Mouse (Mus musculus) cerebellum, postnatal 25 days (tissue): ENCODE measurements around the gene Dhodh.
A peak's percentile ranks its signal among the peaks of the same experiment; 100 is the strongest.

Experiments used
- DNase-seq, 2 experiments: peaks; one replicate each; pipeline ENCODE4 v3.0.0; 2021; ENCODE audit warnings: mixed read lengths in 2 of 2

The Dhodh gene

DNA sequence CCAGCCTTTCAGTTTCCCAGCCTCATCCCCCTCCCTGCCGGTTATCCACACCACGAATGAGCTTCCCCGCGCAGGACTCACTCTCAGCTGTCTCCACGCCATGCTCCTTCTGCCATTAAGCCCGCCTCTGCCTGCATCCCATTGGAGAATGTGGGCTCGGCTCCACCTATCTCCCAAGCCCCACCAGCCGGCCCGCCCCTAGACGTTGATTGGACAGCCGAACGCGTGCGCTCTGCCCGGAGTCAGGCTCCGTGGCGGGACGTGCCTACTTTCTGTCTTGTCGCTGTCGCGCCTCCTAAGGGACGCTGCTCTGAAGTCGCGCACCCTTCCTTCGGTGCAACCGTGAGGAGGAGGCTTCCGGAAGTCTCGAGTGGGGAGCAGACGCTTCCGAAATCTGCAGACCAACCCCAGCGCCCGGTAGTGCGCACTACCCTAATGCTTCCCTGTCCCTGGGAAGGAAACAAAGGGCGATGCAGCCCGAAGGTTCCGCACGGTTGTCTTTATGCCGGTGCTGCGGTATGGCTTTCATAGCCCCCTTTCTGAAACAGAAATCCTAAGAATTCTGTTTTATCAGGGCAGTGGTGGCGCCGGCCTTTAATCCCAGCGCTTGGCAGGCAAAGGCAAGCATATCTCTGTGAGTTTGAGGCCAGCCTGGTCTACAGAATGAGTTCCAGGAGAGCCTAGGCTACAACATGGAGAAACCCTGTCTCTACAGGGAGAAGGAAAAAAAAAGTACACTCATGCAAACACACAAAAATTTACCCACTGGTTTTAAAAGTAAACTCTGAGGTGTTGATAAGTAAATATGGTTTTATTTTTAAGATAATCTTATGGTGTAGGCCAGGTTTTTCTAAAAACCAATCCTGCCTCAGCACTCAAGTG, at the start of gene Dhodh:
Dhodh (minus strand) TSS at position 403 of the 882 bp plus-strand sequence.
- peak; percentile 97 to 98 for DNase-seq

GRCm38 (mm10) chr8:109656860-109657259, 48.4 kb upstream of the Dhodh start:
- no peak for DNase-seq

DNA sequence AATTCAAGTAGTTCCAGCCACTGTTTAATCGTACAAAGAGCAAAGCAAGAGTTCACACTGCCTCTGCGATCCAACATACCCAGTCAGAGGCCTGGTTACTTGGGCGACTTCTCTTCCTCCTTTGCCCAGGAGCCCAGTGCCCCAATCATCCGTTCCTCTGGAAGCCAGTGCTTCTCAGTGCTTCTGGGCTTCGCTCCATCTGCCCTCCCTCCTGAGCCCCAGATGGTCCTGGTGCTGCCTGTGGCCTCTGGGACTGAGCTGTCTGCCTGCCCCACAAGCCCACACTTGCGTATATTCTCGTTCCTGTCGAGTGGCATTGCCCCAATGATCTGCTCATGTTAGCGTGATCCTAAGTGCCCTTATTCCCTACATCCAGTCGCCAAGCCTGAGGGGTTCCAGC, 42.3 kb upstream of the Dhodh start:
- DNase-seq: peak; percentile 26 to 51

DNA sequence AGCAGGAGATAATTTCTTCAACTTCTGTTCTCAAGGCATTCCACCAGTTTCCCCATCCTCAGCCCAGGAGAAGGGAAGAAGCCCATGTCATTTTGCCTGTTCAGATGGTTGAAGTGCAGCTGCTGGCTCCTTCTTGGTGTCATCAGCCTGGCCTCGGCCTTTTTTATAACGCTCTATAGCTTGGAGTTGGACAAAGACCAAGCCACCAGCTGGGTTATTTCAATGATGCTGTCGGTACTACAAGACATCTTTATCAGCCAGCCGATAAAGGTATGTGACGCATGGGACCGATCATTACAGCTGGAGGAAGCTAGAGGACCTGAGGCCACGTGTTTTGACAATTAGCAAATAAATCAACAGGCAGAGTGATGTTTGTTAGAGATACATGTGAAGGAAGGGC, 40.0 kb upstream of the Dhodh start:
- DNase-seq: no peak

GRCm38 (mm10) chr8:109647331-109647730, 38.9 kb upstream of the Dhodh start:
- DNase-seq: no peak

GRCm38 (mm10) chr8:109641236-109641635, 32.8 kb upstream of the Dhodh start:
- DNase-seq: no peak

DNA sequence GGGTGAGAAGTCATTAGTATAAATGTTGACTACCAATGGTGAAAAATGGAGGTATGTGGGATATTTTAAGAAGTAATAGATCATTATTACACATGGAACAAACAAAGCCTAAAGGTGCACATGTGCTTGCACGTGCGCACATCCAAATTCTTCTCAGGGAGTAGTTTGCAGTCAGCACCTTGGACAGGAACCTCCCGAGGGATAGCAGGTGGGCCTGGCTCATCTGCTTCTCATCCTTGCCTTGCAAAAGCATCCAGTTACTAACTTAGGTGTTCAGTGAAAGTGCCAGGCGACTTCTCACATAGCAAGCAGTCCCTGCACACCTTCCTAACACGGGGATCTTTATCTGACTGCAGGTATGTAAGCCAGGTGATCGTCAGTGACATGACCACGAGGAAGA, 31.9 kb upstream of the Dhodh start:
- DNase-seq: no peak

- DNase-seq: no peak
Observed at GRCm38 (mm10) chr8:109638851-109639250, 30.4 kb upstream of the Dhodh start.

GRCm38 (mm10) chr8:109635146-109635545, 26.7 kb upstream of the Dhodh start:
- DNase-seq: no peak

DNA sequence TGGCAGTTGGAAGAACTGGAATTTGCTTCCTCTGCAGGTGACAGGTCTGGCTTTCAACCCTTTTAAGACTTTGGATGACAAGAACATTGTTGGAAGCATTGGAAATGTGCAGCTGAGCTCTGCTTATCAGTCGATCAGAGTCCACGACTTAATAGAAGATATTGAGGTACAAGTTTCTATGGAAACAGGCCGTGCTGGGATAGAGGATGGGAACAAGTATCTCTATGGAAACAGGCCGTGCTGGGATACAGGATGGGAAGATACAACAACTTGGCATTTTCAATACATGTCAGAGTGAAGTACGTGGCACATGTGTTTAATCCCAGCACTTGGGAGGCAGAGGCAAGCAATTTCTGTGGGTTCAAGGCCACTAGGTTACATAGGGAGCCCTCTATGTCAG, 24.0 kb upstream of the Dhodh start:
- DNase-seq: no peak

- no peak for DNase-seq
Observed at GRCm38 (mm10) chr8:109628638-109629037, 20.2 kb upstream of the Dhodh start.

DNA sequence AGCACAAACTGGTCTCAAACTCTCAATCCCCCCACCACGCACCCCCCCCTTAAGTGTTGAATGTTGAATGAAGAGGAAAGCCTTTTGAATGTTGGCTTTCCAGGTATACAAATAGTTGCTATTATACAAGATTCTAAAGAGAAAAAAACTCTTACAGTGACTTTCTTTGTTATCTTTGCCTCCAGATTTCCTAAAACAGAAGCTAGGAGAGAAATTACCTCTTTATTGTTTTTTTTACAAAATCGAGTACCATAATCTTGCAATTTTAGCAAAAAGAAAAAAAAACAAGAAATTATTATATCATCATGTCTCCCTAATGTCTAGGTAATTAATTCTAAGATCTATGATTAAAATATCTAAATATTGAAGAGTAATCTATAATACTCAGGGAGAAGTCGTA, 7.1 kb upstream of the Dhodh start:
- no peak for DNase-seq

- DNase-seq: no peak
Observed at GRCm38 (mm10) chr8:109614243-109615210, 6.1 kb upstream of the Dhodh start, which contains the start of gene Pkd1l3. TSS of gene Pkd1l3 (plus strand) at chr8:109614517.

DNA sequence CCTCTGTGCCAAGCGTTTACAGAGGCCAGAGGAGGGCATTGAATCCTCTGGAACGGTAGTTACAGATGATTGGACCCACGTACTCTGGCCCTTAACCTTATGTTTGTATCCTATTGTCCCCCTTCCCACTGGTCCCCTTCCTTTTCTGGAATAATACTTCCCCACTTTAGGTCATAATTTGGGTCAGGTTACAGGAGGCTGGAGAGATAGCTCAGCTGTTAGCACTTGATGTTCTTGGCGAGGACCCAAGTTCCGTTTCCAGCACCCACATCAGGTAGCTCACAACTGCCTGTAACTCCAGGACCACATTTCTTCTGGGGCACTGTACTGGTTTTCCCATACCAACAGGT, 655 bp upstream of the Dhodh start:
- peak; percentile 15 to 35 for DNase-seq

GRCm38 (mm10) chr8:109607650-109608049, 823 bp downstream of the Dhodh start:
- peak in 1 of 2 experiments; percentile 9 for DNase-seq

GRCm38 (mm10) chr8:109606725-109607124, 1.7 kb downstream of the Dhodh start:
- DNase-seq: no peak

DNA sequence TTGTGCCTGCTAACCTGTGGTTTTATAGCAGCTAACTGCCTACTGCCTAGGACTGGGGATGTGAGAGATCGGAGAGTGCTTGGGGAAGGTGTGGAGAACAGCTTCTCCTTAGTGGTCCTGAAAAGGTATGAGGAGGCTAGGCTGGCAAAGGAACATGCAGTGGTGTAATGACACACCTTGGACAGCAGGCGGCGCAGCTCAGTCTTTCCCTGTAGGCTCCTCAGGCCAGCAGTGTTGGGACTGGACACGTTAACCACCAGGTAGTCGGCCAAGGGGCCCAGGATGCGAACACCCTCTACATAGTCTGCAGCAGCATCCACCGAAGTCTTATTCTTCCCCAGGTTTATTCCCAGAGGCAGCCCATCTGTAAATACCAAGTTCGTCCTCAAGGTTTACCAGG, 12.6 kb downstream of the Dhodh start:
- DNase-seq: peak; percentile 58 to 68

DNA sequence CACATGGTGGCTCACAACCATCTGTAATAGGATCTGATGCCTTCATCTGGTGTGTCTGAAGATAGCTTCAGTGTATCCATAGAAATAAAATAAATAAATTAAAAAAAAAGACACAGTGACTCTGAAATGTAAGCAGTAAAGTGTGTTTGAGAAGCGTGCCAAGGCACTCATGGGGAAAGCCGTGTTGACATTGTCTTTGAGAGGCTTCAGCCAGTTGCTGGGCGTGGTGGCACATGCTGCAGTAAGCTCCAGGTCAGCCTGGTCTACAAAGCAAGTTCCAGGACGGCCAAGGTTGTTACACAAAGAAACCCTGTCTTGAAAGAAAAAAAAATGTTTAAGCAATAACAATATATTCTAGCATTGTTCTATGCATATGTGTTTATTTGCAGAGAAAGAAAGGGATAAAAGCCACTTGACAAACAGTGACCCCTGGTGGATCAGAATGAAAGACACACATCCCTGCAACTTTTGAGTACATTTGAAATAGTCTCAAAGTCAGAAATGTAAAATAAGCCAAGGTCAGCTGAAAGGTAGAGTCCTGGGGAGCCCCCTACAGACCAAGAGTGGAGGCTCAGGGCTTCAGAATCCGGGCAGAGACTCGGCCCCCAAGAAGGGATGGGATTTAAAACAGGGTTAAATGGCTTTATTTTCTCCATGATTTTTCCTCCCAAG, 15.2 kb downstream of the Dhodh start:
- DNase-seq: no peak

GRCm38 (mm10) chr8:109592164-109592563, 16.3 kb downstream of the Dhodh start:
- no peak for DNase-seq

DNA sequence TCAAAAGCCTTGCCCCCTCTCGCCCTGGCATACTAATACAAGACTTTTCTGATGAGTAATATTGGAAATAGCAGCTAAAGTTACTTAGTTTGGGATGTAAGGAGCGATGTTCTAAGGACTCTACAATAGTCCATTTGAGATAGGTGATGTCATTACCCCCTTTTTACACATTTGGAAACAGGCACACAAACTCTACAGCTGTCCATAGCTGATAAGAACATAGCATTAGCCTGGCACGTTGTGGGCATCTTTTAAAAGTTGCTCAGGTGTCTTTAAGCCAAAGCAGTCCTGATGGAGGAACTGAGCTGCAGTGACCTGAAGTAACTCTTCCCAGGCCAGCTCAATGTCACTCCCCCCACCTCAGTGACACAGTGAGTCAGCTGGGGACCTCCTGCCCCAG, 17.1 kb downstream of the Dhodh start:
- DNase-seq: no peak

DNA sequence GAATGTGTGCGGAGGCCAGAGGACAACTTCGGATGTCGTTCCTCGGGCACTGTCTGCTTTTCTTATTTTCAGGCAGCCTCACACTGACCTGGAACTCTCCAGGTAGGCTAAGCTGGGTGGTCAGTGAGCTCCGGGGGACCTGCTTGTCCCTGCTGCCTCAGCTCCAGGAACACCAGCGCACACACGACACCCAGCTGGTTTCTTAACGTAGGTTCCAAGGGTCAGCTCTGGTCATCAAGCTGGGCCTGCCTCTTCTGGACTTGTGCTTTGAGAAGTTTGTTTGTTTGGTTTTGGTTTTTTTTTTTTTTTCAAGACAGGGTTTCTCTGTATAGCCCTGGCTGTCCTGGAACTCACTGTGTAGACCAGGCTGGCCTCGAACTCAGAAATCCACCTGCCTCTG, 17.6 kb downstream of the Dhodh start:
- DNase-seq: no peak

- no peak for DNase-seq
Observed at GRCm38 (mm10) chr8:109586972-109587504, 21.4 kb downstream of the Dhodh start.

DNA sequence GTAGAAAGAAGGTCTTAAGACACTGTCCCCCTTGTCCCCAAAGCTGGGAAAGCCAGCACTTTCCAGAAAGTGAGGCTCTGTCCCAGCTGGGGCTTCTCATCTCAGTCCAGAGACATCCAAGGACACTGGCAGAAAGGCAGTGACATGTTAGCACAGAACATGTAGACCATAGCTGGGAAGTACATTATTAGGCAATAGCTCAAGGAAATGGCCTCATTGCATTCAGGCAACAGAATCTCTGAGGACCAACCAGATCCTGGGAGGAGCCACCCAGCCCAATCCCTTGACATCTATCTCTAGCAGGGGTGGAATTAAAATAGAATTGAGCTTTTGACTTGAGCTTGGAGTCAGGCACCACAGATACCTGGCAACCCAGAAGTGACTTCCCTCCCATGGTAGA, 22.8 kb downstream of the Dhodh start:
- no peak for DNase-seq
